Mouse (Mus musculus) heart, embryonic 13.5 days (tissue): ENCODE data around the gene Etnk1. TPM values are rescaled to one million over a fixed set of nuclear protein-coding genes. Genes with fewer than 3 reads are reported as not detected.
"Not testable (repeated sequence)": the region's sequence is repeated elsewhere in the genome, so short reads cannot be mapped to it uniquely, and the experiment has no call there.

Experiments
- ATAC-seq: fragments of 200-750 bp; cut with Nextera tagmentation; 2 replicates; pipeline ENCODE4 v1.8.0; 2017; ENCODE audit warnings: moderate TSS enrichment; ENCODE audit not compliant: insufficient number of reproducible peaks, low FRiP score, low TSS enrichment; ENCODE audit errors: extremely low read depth
- H3K27ac ChIP-seq: fragments of 300-500 bp; sonication (generic); replicated peaks from 2 replicates; pipeline ENCODE4 v1.5.1; 2015; ENCODE audit warnings: moderate library complexity, mild to moderate bottlenecking, inconsistent platforms
- H3K27me3 ChIP-seq: fragments of 300-500 bp; sonication (generic); replicated peaks from 2 replicates; pipeline ENCODE4 v1.6.1; 2015; ENCODE audit warnings: mild to moderate bottlenecking, inconsistent platforms
- H3K36me3 ChIP-seq: fragments of 300-500 bp; sonication (generic); 2 replicates; pipeline ENCODE4 v1.6.1; 2015; ENCODE audit warnings: mild to moderate bottlenecking, inconsistent platforms
- H3K4me1 ChIP-seq: fragments of 300-500 bp; sonication (generic); 2 replicates; pipeline ENCODE4 v1.6.1; 2015; ENCODE audit warnings: inconsistent platforms
- H3K4me2 ChIP-seq: fragments of 300-500 bp; sonication (generic); 2 replicates; pipeline ENCODE4 v1.6.1; 2015; ENCODE audit warnings: inconsistent platforms, mild to moderate bottlenecking, moderate library complexity
- H3K4me3 ChIP-seq: fragments of 300-500 bp; sonication (generic); 2 replicates; pipeline ENCODE4 v1.5.1; 2015; ENCODE audit warnings: moderate library complexity, mild to moderate bottlenecking, inconsistent platforms
- H3K9ac ChIP-seq: fragments of 300-500 bp; sonication (generic); 2 replicates; pipeline ENCODE4 v1.6.1; 2015; ENCODE audit warnings: inconsistent platforms, mild to moderate bottlenecking, moderate library complexity
- H3K9me3 ChIP-seq: fragments of 300-500 bp; sonication (generic); 2 replicates; pipeline ENCODE4 v1.6.1; 2016; ENCODE audit warnings: inconsistent platforms
- WGBS: fragments of 180-500 bp; shearing (Covaris S2); methylation state at CpG from one replicate; pipeline ENCODE4 v1.1.7; 2015; ENCODE audit warnings: mixed read lengths; 5-methylcytosine and 5-hydroxymethylcytosine counted together
- polyA plus RNA-seq: library from polyadenylated mRNA; unstranded; fragments of >200 nt; fragmentation: Nextera tagmentation; extraction: Ambion mirVana; gene quantifications from 2 replicates; pipeline ENCODE4 v1.2.1, GENCODE M21; 2015

The Etnk1 gene
- polyA plus RNA-seq, 1 experiment from 2014 or later, result 11.0 TPM

- Histone ChIP-seq H3K27me3 (no peaks in the 10 kb centered on the region), H3K4me2 (no peak overlapping the region), H3K27ac (no peak overlapping the region), H3K9ac (no peak overlapping the region), H3K4me3 (no peak overlapping the region), H3K4me1 (peaks cover 25% of the 10 kb centered on the region), H3K36me3 (no peaks in the 10 kb centered on the region), H3K9me3 (no peaks in the 10 kb centered on the region)
- no peak for ATAC-seq
- 69% methylated on average over 15 of the region's 15 CpGs for WGBS
These were observed 2.8 kb upstream of the Etnk1 start for GRCm38 (mm10) chr6:143163956-143164905.

- 77% methylated on average over 8 of the region's 8 CpGs for WGBS
These were observed 2.1 kb upstream of the Etnk1 start for GRCm38 (mm10) chr6:143164906-143165255.

GRCm38 (mm10) chr6:143165404-143166257 is 1.4 kb upstream of the Etnk1 start:
- Histone ChIP-seq H3K4me3 (peak overlapping the region; percentile 93), H3K4me1 (peaks cover 38% of the 10 kb centered on the region), H3K9ac (peak overlapping the region; percentile 97; the same call in 1 of the 2 replicates), H3K27ac (peak overlapping the region; percentile 84; the same call in 1 of the 2 replicates), H3K27me3 (no peaks in the 10 kb centered on the region), H3K4me2 (peak overlapping the region; percentile 92), H3K9me3 (no peaks in the 10 kb centered on the region), H3K36me3 (peaks cover 6% of the 10 kb centered on the region; the same call in 1 of the 2 replicates)
- WGBS, result 64% methylated on average over 15 of the region's 15 CpGs
- no peak for ATAC-seq

More at GRCm38 (mm10) chr6:143164906-143165255, 2.1 kb upstream of the Etnk1 start:
- no peak for ATAC-seq
- no peak overlapping the region for H3K4me3 ChIP-seq
- H3K9me3 ChIP-seq, result no peaks in the 10 kb centered on the region
- 0 out of 2 replicates have a peak, but pooled peaks cover 4% of the 10 kb centered on the region for H3K36me3 ChIP-seq
- no peaks in the 10 kb centered on the region for H3K27me3 ChIP-seq
- peaks cover 32% of the 10 kb centered on the region for H3K4me1 ChIP-seq
- H3K9ac ChIP-seq, result no peak overlapping the region
- no peak overlapping the region for H3K4me2 ChIP-seq
- H3K27ac ChIP-seq, result no peak overlapping the region

- peaks cover 52% of the 10 kb centered on the region for H3K4me1 ChIP-seq
- peak overlapping the region; percentile 92 for H3K4me2 ChIP-seq
- H3K9ac ChIP-seq, result peak overlapping the region; percentile 97
- WGBS, result under 1% methylated on average over 48 of the region's 60 CpGs
- peak; percentile 28 for ATAC-seq
- no peaks in the 10 kb centered on the region for H3K27me3 ChIP-seq
- H3K27ac ChIP-seq, result peak overlapping the region; percentile 84
- H3K36me3 ChIP-seq, result peaks cover 22% of the 10 kb centered on the region
- peak overlapping the region; percentile 93 for H3K4me3 ChIP-seq
- no peaks in the 10 kb centered on the region for H3K9me3 ChIP-seq
These were observed 443 bp downstream of the Etnk1 start for GRCm38 (mm10) chr6:143167409-143167919.

GRCm38 (mm10) chr6:143167981-143168674 is 1.1 kb downstream of the Etnk1 start:
- H3K27ac ChIP-seq, result peak overlapping the region; percentile 84
- no peaks in the 10 kb centered on the region for H3K27me3 ChIP-seq
- H3K4me3 ChIP-seq, result peak overlapping the region; percentile 93
- peak overlapping the region; percentile 92 for H3K4me2 ChIP-seq
- H3K4me1 ChIP-seq, result peaks cover 52% of the 10 kb centered on the region
- peak overlapping the region; percentile 97 for H3K9ac ChIP-seq
- peaks cover 27% of the 10 kb centered on the region for H3K36me3 ChIP-seq
- no peak for ATAC-seq
- no peaks in the 10 kb centered on the region for H3K9me3 ChIP-seq
- 33% methylated on average over 6 of the region's 6 CpGs for WGBS

GRCm38 (mm10) chr6:143169385-143169784 is 2.4 kb downstream of the Etnk1 start:
- Histone ChIP-seq H3K4me2 (peak overlapping the region; percentile 92), H3K27ac (no peak overlapping the region), H3K36me3 (peaks cover 35% of the 10 kb centered on the region), H3K4me1 (peaks cover 47% of the 10 kb centered on the region), H3K9ac (peak overlapping the region; percentile 97; the same call in 1 of the 2 replicates), H3K27me3 (no peaks in the 10 kb centered on the region), H3K9me3 (no peaks in the 10 kb centered on the region), H3K4me3 (peak overlapping the region; percentile 93; the same call in 1 of the 2 replicates)
- ATAC-seq, result no peak
- 84% methylated on average over 4 of the region's 4 CpGs for WGBS

GRCm38 (mm10) chr6:143170166-143170960 is 3.3 kb downstream of the Etnk1 start:
- no peak overlapping the region for H3K9ac ChIP-seq
- H3K36me3 ChIP-seq, result peaks cover 35% of the 10 kb centered on the region
- no peaks in the 10 kb centered on the region for H3K9me3 ChIP-seq
- 86% methylated on average over 4 of the region's 4 CpGs for WGBS
- H3K4me1 ChIP-seq, result peaks cover 54% of the 10 kb centered on the region
- peak overlapping the region; percentile 18; the same call in 1 of the 2 replicates for H3K4me2 ChIP-seq
- H3K27ac ChIP-seq, result no peak overlapping the region
- no peaks in the 10 kb centered on the region for H3K27me3 ChIP-seq
- no peak overlapping the region for H3K4me3 ChIP-seq
- no peak for ATAC-seq

- Histone ChIP-seq H3K4me1 (peaks cover 52% of the 10 kb centered on the region), H3K9me3 (no peaks in the 10 kb centered on the region), H3K27me3 (no peaks in the 10 kb centered on the region), H3K4me3 (no peak overlapping the region), H3K4me2 (no peak overlapping the region), H3K27ac (no peak overlapping the region), H3K9ac (no peak overlapping the region), H3K36me3 (peaks cover 35% of the 10 kb centered on the region)
- WGBS, result 92% methylated on average over 8 of the region's 8 CpGs
- no peak for ATAC-seq
These were observed 4.0 kb downstream of the Etnk1 start for GRCm38 (mm10) chr6:143171066-143171465.

- Histone ChIP-seq H3K27ac (no peak overlapping the region), H3K9me3 (no peaks in the 10 kb centered on the region), H3K4me3 (no peak overlapping the region), H3K4me1 (peaks cover 48% of the 10 kb centered on the region), H3K4me2 (no peak overlapping the region), H3K36me3 (peaks cover 35% of the 10 kb centered on the region), H3K9ac (no peak overlapping the region), H3K27me3 (no peaks in the 10 kb centered on the region)
- WGBS, result 71% methylated on average over 11 of the region's 11 CpGs
- ATAC-seq, result no peak
These were observed 4.9 kb downstream of the Etnk1 start for GRCm38 (mm10) chr6:143171781-143172465.

- Histone ChIP-seq H3K36me3 (peaks cover 42% of the 10 kb centered on the region), H3K4me1 (peaks cover 48% of the 10 kb centered on the region)
- not testable (repeated sequence) for H3K9ac ChIP-seq, H3K4me2 ChIP-seq, H3K9me3 ChIP-seq, ATAC-seq, H3K27ac ChIP-seq, H3K27me3 ChIP-seq, H3K4me3 ChIP-seq
- 83% methylated on average over 4 of the region's 4 CpGs for WGBS
These were observed 5.7 kb downstream of the Etnk1 start for GRCm38 (mm10) chr6:143172683-143173082.
